8 mouse cellular contexts compared by ENCODE assay signal in the genomic region with DNA sequence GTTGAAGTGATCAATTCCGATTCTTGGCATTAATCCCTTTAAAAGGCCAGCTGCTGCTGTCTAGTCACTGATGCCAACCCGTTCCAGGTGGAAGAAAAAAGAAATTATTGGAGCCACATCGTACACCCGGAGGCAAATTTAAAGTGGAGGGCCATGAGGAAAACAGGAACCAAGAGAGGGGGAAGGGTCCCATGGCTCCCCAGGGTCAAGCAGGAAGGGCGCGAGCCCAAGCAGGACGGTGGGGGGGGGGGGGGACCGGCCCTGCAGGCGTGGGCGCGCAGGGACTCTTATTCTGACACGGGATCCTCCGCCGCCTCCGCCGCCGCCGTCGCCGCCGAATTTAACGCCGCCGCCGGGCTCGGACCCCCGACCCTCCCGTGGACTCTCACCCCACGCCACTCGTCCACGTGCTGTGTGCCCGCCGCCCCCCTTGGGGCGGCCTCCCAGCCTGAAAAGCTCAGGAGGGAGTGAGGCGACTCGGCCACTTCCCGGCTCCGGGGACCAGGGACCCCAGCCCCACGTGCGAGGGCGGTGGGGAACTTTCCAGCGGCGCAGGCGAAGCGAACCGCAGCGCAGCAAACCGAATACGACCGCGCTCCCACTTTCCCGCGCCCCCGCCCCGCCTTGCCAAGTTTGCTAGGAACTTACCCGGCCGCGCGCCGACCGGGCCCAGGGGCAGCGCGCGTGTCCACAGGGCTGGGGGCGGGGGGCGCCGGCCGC. TPM values are rescaled to one million over a fixed set of nuclear protein-coding genes. Genes with fewer than 3 reads are reported as not detected.
A peak's percentile ranks its signal among the peaks of the same experiment; 100 is the strongest.
DNase-seq lines count a peak whose midpoint lies in the region; ATAC-seq lines count a peak whose summit lies in the region.

No protein-coding gene starts in this region.

- peak overlapping the region; percentile 95 for H3K4me2 ChIP-seq in liver, embryonic 15.5 days
- H3K4me2 ChIP-seq in neural tube, embryonic 15.5 days, result peak overlapping the region; percentile 93

- DNase-seq in 3T3-L1 (ENCODE audit: low read depth, low spot score), result peak; percentile 68
- DNase-seq in Muller cell, postnatal 12 days (ENCODE audit: inconsistent ontology term), result peak; percentile 67
- peak; percentile 52 for DNase-seq in embryo, embryonic 10 days (ENCODE audit: low spot score)
- peak; percentile 58 to 62 for DNase-seq in heart, adult 18-20 months
- peak; percentile 63 for DNase-seq in kidney, adult 18-20 months
- peak; percentile 35 to 66 for DNase-seq in thymus, postnatal 36 days

- peak; percentile 1 for ATAC-seq in liver, embryonic 15.5 days (ENCODE audit: insufficient read depth)
- ATAC-seq in neural tube, embryonic 15.5 days (ENCODE audit: low FRiP score), result peak; percentile 66

- peak overlapping the region; percentile 98 for H3K4me3 ChIP-seq in liver, embryonic 15.5 days (replicated peaks)
- H3K4me3 ChIP-seq in neural tube, embryonic 15.5 days (replicated peaks), result peak overlapping the region; percentile 99

- no peaks in the 10 kb centered on the region for H3K27me3 ChIP-seq in liver, embryonic 15.5 days
- no peaks in the 10 kb centered on the region for H3K27me3 ChIP-seq in neural tube, embryonic 15.5 days (replicated peaks)

- H3K27ac ChIP-seq in liver, embryonic 15.5 days (replicated peaks), result peak overlapping the region; percentile 92
- H3K27ac ChIP-seq in neural tube, embryonic 15.5 days (replicated peaks), result peak overlapping the region; percentile 81

- H3K9ac ChIP-seq in liver, embryonic 15.5 days, result peak overlapping the region; percentile 98
- H3K9ac ChIP-seq in neural tube, embryonic 15.5 days (replicated peaks), result peak overlapping the region; percentile 74

- 0% methylated on average over 68 of the region's 68 CpGs for WGBS in liver, embryonic 15.5 days (ENCODE audit: insufficient replicate concordance)
- WGBS in neural tube, embryonic 15.5 days, result 0% methylated on average over 65 of the region's 68 CpGs

- H3K4me1 ChIP-seq in liver, embryonic 15.5 days (replicated peaks), result peaks cover 71% of the 10 kb centered on the region
- H3K4me1 ChIP-seq in neural tube, embryonic 15.5 days, result peaks cover 34% of the 10 kb centered on the region

- no peaks in the 10 kb centered on the region for H3K36me3 ChIP-seq in liver, embryonic 15.5 days (replicated peaks)
- H3K36me3 ChIP-seq in neural tube, embryonic 15.5 days, result no peaks in the 10 kb centered on the region

- no peaks in the 10 kb centered on the region for H3K9me3 ChIP-seq in liver, embryonic 15.5 days (replicated peaks)
- H3K9me3 ChIP-seq in neural tube, embryonic 15.5 days (replicated peaks), result no peaks in the 10 kb centered on the region

RNA-seq across cellular contexts. Expression of a gene that starts 22.6 kb away (rescaled TPM):
- 10 to 100 TPM; 30.6 to 32.7 TPM for total RNA-seq in heart, adult 18-20 months (2021)
- polyA plus RNA-seq in liver, embryonic 15.5 days (2015; fragmentation: Nextera tagmentation; extraction: Ambion mirVana), result 28.0 and 32.2 TPM in 2 replicates
- polyA plus RNA-seq in neural tube, embryonic 15.5 days (2015; fragmentation: Nextera tagmentation; extraction: Ambion mirVana), result 24.8 and 24.9 TPM in 2 replicates

Comparison
In these comparisons a context has a peak if more than half of its experiments do, and no peak if none do; other contexts are left out.
1. Peak in every context shown above with its lines: DNase-seq, ATAC-seq, H3K4me3 ChIP-seq and H3K27ac ChIP-seq.